Mouse (Mus musculus) heart, adult 2 months (tissue): ENCODE results near the gene Lig4. TPM values are rescaled to one million over a fixed set of nuclear protein-coding genes. Genes with fewer than 3 reads are reported as not detected.

Experiments
- DNase-seq, 2 experiments: peaks; one replicate each; pipeline ENCODE4 v3.0.0; 2021
- H3K27ac ChIP-seq: fragments of 200-600 bp; 2 replicates; pipeline ENCODE4 v1.8.1; 2022
- H3K27me3 ChIP-seq: fragments of 200-500 bp; 2 replicates; pipeline ENCODE4 v1.6.1; 2012; ENCODE audit warnings: mild to moderate bottlenecking, low read length, inconsistent platforms, mixed read lengths; ENCODE audit not compliant: control insufficient read depth, insufficient read depth
- H3K36me3 ChIP-seq: fragments of 200-500 bp; 2 replicates; pipeline ENCODE4 v1.6.1; 2012; ENCODE audit warnings: low read length, inconsistent platforms; ENCODE audit not compliant: control insufficient read depth, insufficient read depth
- H3K4me1 ChIP-seq: fragments of 200-500 bp; 2 replicates; pipeline ENCODE4 v1.6.1; 2011; ENCODE audit warnings: low read length; ENCODE audit not compliant: control insufficient read depth, insufficient read depth
- H3K4me3 ChIP-seq: fragments of 200-600 bp; 2 replicates; pipeline ENCODE4 v1.8.1; 2022
- H3K79me2 ChIP-seq: fragments of 200-500 bp; replicated peaks from 2 replicates; pipeline ENCODE4 v1.6.1; 2012; ENCODE audit warnings: mild to moderate bottlenecking, inconsistent platforms, low read length, moderate library complexity, mixed read lengths; ENCODE audit not compliant: control insufficient read depth, insufficient read depth
- H3K9ac ChIP-seq: fragments of 200-500 bp; 2 replicates; pipeline ENCODE4 v1.6.1; 2012; ENCODE audit warnings: low read depth, mild to moderate bottlenecking, control low read depth, inconsistent platforms, low read length, mixed read lengths
- CTCF ChIP-seq: fragments of 200-600 bp; IDR thresholded peaks from 2 replicates; pipeline ENCODE4 v1.8.1; 2022; ENCODE audit warnings: antibody characterized with exemption, mild to moderate bottlenecking, moderate library complexity
- EP300 ChIP-seq: fragments of 200-500 bp; IDR thresholded peaks from 2 replicates; pipeline ENCODE4 v1.6.1; 2011; ENCODE audit warnings: low read depth, low read length, control low read depth; ENCODE audit not compliant: insufficient read depth
- POLR2A ChIP-seq: fragments of 200-500 bp; IDR thresholded peaks from 2 replicates; pipeline ENCODE4 v1.6.1; 2011; ENCODE audit warnings: mild to moderate bottlenecking, low read depth, low read length, control low read depth; ENCODE audit not compliant: insufficient read depth
- WGBS: fragments of 180-500 bp; shearing (Covaris S2); methylation state at CpG from one replicate; pipeline ENCODE4 v1.1.7; 2018; 5-methylcytosine and 5-hydroxymethylcytosine counted together
- intact Hi-C: fragments of 180-260 bp; cut with DNase I; formaldehyde crosslinking; loops from one replicate; pipeline ENCODE4 v1.15.1; 2025
- polyA plus RNA-seq: library from polyadenylated mRNA; depleted of rRNA; stranded (reverse); fragments of >200 nt; gene quantifications from 2 replicates; pipeline ENCODE4 v1.2.3, GENCODE M21; 2012
- total RNA-seq, 2 experiments: library from RNA; stranded (reverse); gene quantifications; 2 replicates each; pipeline ENCODE4 v1.2.3; 2021

The Lig4 gene
- total and polyA plus RNA-seq, 3 experiments, result 1.5 to 5.3 (median 4.7) TPM

GRCm38 (mm10) chr8:10006156-10006985, 28.9 kb upstream of the Lig4 start, which contains the start of gene Tnfsf13b:
TSS of gene Tnfsf13b (plus strand) at chr8:10006467.
- TF ChIP-seq EP300 (no peak), CTCF (no peak), POLR2A (no peak)
- H3K27ac ChIP-seq, result no peak within 1 kb of the TSS
- 64% methylated on average over 16 of the region's 16 CpGs for WGBS
- H3K4me3 ChIP-seq, result peak within 1 kb of the TSS; percentile 38
- intact Hi-C loops, result no loop called here
- no peaks in the 10 kb centered on the region for H3K36me3 ChIP-seq
- H3K79me2 ChIP-seq, result no peaks in the 10 kb centered on the region
- no peaks in the 10 kb centered on the region; the same call in 1 of the 2 replicates for H3K4me1 ChIP-seq
- peak within 1 kb of the TSS; percentile 22 for H3K9ac ChIP-seq
- no peaks in the 10 kb centered on the region for H3K27me3 ChIP-seq
- peak in 1 of 2 experiments; percentile 30 for DNase-seq

DNA sequence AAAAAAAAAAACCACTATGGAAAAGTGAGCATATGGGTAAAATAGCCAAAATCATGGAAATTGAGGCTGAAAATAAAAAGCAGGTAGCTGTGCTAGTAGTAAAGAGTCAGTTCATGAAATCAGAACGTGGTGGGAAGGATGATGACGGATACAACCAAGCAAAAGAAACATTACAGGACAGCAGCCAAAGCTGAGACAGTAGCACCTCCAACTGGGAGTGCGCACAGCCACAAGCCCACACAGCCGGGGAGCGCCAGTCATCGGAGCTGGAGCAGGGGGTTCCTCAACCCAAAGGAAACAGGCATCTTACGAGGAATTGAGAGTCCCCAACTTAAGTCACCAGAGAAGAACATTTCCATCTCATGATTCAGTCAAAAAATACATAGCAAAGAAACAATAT, 26.6 kb upstream of the Lig4 start:
- TF ChIP-seq POLR2A, result no peak
- no peak for TF ChIP-seq EP300
- TF ChIP-seq CTCF, result no peak

GRCm38 (mm10) chr8:9980188-9980587, 2.7 kb upstream of the Lig4 start:
- Histone ChIP-seq H3K27ac (no peak overlapping the region), H3K9ac (no peak overlapping the region), H3K79me2 (peaks cover 7% of the 10 kb centered on the region), H3K36me3 (peaks cover 9% of the 10 kb centered on the region), H3K27me3 (no peaks in the 10 kb centered on the region), H3K4me3 (no peak overlapping the region), H3K4me1 (peaks cover 8% of the 10 kb centered on the region)
- no peak for TF ChIP-seq CTCF
- TF ChIP-seq EP300, result no peak
- DNase-seq, result no peak
- intact Hi-C loops, result no loop called here

More for the DNA sequence above, 26.6 kb upstream of the Lig4 start:
- DNase-seq, result no peak
- H3K27me3 ChIP-seq, result no peaks in the 10 kb centered on the region
- no peak overlapping the region for H3K27ac ChIP-seq
- H3K9ac ChIP-seq, result no peak overlapping the region
- H3K79me2 ChIP-seq, result no peaks in the 10 kb centered on the region
- 82% methylated on average over 7 of the region's 7 CpGs for WGBS
- no peaks in the 10 kb centered on the region for H3K36me3 ChIP-seq
- H3K4me3 ChIP-seq, result no peak overlapping the region
- intact Hi-C loops, result no loop called here
- no peaks in the 10 kb centered on the region; the same call in 1 of the 2 replicates for H3K4me1 ChIP-seq

- intact Hi-C loops, result loop anchor here (5.0 kb wide), 3 partner anchors 63 to 408 kb away; no protein-coding TSS in a partner anchor
Observed at GRCm38 (mm10) chr8:9979746-9980145, 2.3 kb upstream of the Lig4 start.

DNA sequence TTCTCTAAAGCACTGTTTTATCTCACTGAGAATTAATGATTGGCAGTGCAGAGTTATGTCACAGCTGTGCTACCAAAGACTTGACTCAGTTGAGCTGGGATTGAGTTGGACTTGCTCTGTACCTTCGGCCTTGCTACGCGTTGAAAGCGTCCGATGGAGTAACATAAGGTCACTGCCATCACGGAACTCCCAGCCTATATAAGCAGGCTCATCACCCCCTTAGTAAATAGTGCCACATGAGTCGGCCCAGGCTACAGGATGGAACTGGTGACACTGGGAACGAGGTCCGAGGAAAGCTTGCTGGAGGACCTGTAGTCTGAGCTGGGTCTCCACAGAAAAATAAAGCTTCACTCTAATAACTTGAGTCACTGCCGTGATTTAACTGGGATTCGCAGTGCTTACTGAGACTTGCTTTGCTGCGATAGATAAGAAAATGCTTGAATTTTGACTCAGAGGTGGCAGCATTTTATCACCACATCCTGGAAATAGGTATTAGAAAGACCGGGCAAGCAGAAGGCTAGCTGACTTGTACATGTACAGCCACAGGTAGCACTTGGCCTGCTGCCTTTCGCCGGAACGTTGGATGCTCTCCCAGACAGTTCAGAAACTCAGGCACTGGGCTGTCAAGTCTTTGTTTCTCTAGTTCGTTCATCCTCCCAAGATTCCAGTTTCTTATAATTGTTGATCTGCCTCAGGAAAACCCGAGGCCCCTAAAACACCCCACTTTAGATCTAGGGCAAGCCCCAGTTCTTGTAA, 1.2 kb upstream of the Lig4 start:
- Histone ChIP-seq H3K4me3 (peak overlapping the region; percentile 82), H3K27ac (peak overlapping the region; percentile 90), H3K9ac (peak overlapping the region; percentile 89), H3K27me3 (no peaks in the 10 kb centered on the region), H3K4me1 (peaks cover 8% of the 10 kb centered on the region), H3K79me2 (peaks cover 7% of the 10 kb centered on the region), H3K36me3 (peaks cover 9% of the 10 kb centered on the region; the same call in 1 of the 2 replicates)
- DNase-seq, result peak; percentile 25 to 30
- intact Hi-C loops, result loop anchor here (5.0 kb wide), 3 partner anchors 64 to 409 kb away; no protein-coding TSS in a partner anchor
- WGBS, result 25% methylated on average over 18 of the region's 18 CpGs
- TF ChIP-seq POLR2A, result no peak
- no peak for TF ChIP-seq CTCF
- TF ChIP-seq EP300, result no peak

More at GRCm38 (mm10) chr8:9979746-9980145, 2.3 kb upstream of the Lig4 start:
- peaks cover 7% of the 10 kb centered on the region for H3K79me2 ChIP-seq
- peaks cover 9% of the 10 kb centered on the region for H3K36me3 ChIP-seq
- no peak overlapping the region for H3K27ac ChIP-seq
- no peak overlapping the region for H3K4me3 ChIP-seq
- no peak for DNase-seq
- no peaks in the 10 kb centered on the region for H3K27me3 ChIP-seq
- no peak for TF ChIP-seq POLR2A
- peaks cover 8% of the 10 kb centered on the region for H3K4me1 ChIP-seq
- WGBS, result 62% methylated on average over 1 of the region's 1 CpGs
- no peak overlapping the region for H3K9ac ChIP-seq

DNA sequence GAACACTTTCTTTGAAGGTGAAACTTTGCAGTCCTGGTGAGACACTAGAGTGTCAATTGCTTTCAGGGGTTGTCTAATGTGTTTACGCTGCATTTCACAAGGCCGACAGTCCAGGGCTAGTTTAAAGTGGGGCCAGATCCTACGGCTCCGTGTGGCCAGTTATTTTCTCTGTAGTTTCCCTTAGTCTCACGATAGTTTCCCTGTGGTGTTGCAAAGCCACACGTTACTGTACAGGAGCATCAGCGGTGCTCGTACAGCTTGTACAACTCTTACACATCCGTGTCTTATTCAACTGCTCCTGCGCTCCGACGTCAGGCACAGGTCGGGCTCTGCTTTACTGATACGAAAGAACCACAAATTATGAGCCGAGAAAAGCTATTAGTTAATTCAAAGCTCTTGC, 470 bp downstream of the Lig4 start:
- Histone ChIP-seq H3K27me3 (no peaks in the 10 kb centered on the region), H3K27ac (peak overlapping the region; percentile 90), H3K9ac (peak overlapping the region; percentile 52; the same call in 1 of the 2 replicates), H3K4me3 (peak overlapping the region; percentile 82), H3K36me3 (peaks cover 3% of the 10 kb centered on the region; the same call in 1 of the 2 replicates), H3K4me1 (peaks cover 8% of the 10 kb centered on the region), H3K79me2 (peaks cover 2% of the 10 kb centered on the region)
- intact Hi-C loops, result loop anchor here (5.0 kb wide), 3 partner anchors 65 to 410 kb away; no protein-coding TSS in a partner anchor
- TF ChIP-seq EP300 (no peak), POLR2A (no peak), CTCF (no peak)
- 40% methylated on average over 15 of the region's 15 CpGs for WGBS
- DNase-seq, result peak in 1 of 2 experiments; percentile 24
